Mouse (Mus musculus): ENCODE results near the gene Olfr1204.

DNA sequence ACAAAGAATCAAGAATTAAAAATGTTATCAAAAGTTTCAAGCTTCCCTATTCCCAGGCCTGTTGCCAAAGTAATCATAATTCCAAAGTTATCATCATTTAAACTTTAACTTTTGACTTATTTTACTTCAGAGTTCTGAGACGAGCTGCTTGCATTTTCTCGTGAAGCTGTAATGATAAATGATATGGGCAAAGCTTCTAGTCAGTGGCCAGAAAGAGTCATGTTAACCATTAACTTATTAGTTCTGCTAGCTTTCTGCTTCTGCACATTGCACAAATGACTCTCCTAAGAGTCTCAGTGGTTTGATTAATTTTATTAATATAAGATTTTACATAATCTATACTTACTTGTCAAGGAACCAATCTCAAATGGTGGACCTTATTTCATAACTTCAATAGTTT lies 10.6 kb upstream of the Olfr1204 start:
- TF ChIP-seq CTCF (conservative IDR thresholded peaks at IDR 0.05; ENCODE audit: low read length) (no peak), POU5F1 (IDR thresholded peaks at IDR 0.05; ENCODE audit: borderline replicate concordance, low read length) (no peak), NANOG (IDR thresholded peaks at IDR 0.05; ENCODE audit: borderline replicate concordance, low read length) (no peak)
